Mouse (Mus musculus) C2C12 (cell line): ENCODE data around the gene Glt8d2.
"Not testable (repeated sequence)": the region's sequence is repeated elsewhere in the genome, so short reads cannot be mapped to it uniquely, and the experiment has no call there.

Experiments
- CEBPB ChIP-seq: IDR thresholded peaks from one replicate; pipeline ENCODE4 v1.6.1; 2011; ENCODE audit warnings: low read depth, mild to moderate bottlenecking, control low read depth, moderate library complexity
- CTCF ChIP-seq: IDR thresholded peaks from one replicate; pipeline ENCODE4 v1.5.1; 2011; ENCODE audit not compliant: control insufficient read depth, insufficient read depth, insufficient read length
- FOSL1 ChIP-seq: IDR thresholded peaks from one replicate; pipeline ENCODE4 v1.8.0; 2011; ENCODE audit warnings: mild to moderate bottlenecking, low read length; ENCODE audit not compliant: poor library complexity, insufficient read depth, severe bottlenecking
- MAX ChIP-seq: IDR thresholded peaks from one replicate; pipeline ENCODE4 v1.6.1; 2011; ENCODE audit warnings: mild to moderate bottlenecking, control low read depth
- MYOG ChIP-seq: IDR thresholded peaks from one replicate; pipeline ENCODE4 v1.6.1; 2011; ENCODE audit not compliant: control insufficient read depth, insufficient read length; ENCODE audit errors: extremely low read depth
- USF1 ChIP-seq: IDR thresholded peaks from one replicate; pipeline ENCODE4 v1.6.1; 2011; ENCODE audit warnings: low read depth, mild to moderate bottlenecking, control low read depth, moderate library complexity

DNA sequence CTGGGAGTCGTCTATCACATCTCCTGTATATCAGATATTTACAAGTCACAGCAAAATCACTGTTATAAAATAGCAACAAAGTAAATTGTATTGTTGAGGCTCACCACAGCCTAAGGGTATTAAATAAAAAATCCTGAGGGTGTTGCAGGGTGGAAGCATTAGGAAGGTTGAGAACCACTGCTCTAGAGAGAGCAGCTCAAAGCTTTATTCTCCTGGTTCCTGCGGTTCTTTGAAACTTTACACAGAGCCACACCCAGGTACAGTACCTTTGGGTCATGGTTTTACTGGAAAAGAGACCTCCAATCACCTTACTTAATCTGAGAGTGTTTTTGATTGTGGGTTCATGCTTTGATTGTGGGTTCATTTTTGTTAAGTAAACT is 66.9 kb downstream of the Glt8d2 start:
- not testable (repeated sequence) for TF ChIP-seq USF1, MAX, CTCF, FOSL1, CEBPB, MYOG
